Mouse (Mus musculus): ENCODE results near the gene Cers4. TPM values are rescaled to one million over a fixed set of nuclear protein-coding genes. Genes with fewer than 3 reads are reported as not detected.

Cers4 gene
- 10 to 100 TPM; 72.9 to 87.0 TPM for polyA plus RNA-seq (2017; shearing (Covaris generic))

DNA sequence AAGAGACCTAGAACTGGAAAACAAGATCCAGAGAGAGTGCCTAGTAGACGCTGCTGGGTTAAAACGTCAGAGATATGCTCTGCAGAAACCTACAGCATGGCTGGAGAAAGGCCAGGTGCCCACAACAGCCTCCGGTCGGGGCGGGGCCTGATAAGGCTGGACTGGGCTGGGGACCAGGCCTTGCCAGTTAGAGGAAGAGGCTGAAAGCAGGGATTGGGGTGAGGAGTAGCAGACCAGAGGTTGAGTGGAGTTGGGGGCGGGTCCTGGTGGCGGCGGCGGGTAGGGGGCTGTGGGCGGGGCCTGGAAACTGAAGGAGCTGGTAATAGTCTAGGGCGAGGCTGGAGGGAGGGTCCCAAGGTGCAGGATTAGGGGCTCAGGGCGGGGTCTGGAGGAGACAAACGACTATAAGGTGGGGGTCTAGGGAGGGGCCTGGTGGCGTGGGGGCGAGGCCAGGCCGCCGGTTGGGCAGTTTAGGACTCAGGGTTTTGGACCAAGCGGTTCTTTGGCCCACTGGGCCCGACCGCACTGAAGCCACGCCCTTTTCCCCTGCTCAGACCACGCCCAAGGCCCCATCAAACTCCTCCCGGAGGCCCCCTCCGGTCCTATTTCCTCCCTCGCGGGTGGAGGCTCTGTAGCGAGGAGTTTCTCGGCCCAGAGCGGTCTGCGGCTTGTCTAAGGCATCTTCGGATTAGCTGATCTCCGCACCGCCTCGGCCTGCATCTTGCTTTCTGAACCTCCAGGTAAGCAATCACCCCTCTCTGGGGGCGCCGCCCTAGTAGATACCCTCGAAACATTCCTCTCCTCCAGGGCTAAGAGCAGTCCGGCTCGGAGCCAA lies at the start of gene Cers4:
Gene Cers4, plus strand, starts transcription at position 176 of the 835 bp plus-strand sequence.
- peak; percentile 96 for ATAC-seq

DNA sequence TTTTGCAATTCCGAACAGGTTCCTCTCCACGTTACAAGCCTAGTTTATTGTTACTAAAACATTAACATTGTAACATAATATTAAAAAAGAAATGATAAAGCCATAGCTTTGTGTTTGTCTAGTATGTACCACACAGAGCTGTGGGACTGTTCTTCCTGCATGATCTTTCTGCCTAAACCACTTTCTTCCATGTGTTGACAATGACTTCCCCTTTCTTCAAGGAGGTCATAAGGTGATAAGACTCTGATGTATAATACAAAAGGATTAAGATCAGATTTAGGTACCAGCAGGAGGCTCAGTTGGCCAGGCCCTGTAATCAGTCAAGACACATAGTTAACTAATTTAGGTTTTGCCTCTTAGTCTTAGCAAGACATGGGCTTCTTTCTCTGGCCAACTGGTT lies 34.7 kb upstream of the Cers4 start:
- ATAC-seq = no peak

DNA sequence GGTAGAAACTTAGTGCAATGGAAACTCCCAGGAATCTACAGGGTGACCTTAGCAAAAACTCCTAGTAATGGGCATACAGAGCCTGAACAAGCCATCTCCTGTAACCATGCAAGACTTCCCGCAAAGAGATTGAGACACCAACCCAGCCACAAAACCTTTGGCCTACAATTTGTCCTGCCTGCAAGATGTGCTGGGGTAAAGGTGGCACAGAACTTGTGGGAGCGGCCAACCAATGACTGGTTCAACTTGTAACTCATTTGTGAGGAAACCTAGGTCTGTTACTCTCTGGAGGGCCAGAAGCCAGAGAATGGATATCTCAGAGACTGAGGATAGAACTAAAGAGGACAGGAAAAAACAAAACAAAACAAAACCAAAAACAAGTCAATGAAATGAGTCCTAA lies 29.8 kb upstream of the Cers4 start:
- ATAC-seq = no peak

DNA sequence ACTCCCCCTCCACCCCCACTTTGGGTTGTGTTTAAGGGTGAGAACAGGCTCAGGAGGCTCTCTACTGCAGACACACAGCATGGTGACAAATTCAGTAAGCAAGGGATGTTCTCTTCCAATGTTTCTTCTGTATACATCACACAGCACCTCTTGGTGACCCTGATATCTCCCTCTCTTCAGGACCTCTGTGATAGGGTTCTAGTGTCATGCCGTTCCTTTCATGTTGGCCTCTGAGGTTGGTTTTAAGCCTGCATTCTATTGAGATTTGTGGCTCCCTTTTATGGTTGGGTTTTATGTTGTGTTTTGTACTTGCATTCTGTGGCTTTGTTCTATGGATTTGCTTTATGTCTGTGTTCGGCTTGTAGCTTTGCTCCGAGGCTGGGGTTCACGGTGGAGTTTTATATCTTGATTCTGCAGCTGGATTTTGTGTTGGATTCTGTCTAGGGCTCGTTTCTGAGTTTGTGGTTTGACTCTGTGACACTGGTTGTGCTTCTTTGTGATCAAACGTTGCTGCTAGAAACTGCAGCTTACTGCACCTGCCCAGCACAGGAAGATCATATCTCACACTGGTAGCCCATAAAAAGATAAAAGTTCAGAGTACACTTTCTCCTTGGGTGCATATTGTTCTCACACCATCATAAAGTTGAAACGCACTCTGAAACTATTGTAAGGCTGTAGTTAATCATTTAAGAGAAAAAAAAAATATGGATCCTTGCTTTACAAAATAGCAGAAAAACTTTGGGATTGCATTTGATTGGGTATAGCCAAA lies 18.2 kb upstream of the Cers4 start:
- ATAC-seq = no peak

DNA sequence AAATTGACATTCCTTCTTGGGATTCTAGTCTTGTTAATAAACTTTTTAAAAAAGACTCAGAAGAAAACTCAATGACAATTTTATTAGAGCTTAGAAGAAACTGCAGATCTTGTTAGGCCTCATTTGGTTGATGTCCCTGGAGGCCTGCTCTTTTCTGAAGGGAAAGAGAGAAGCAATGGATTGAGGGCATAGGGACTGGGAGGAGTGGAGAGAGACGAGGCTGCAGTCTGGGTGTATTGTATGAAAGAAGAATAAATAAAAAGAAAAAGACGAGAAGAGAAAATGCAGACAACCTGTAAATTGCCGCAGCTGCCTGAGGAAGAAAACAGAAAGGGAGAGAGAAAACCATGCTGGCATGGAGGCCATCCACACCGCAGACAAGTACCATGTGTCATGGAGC lies 11.7 kb upstream of the Cers4 start:
- ATAC-seq = no peak

DNA sequence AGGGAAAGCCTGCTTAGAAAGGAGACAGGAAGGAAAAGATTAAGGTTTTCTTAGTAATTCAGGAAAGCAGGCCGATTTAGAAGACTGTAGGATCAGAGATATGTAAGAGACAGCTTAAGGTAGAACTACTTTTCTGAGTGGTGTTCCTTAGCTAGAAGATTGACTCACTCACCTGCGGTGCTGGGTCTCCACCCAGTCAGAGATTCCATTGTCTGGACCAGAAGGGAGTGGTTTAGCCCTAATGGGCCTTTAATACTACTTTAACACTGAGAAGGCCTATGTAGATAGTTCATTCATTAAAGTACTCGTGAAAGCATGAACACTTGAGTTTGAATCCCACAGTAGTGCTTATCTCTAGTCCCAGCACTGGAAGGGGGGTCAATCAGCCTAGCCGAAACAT lies 11.2 kb upstream of the Cers4 start:
- no peak for ATAC-seq

DNA sequence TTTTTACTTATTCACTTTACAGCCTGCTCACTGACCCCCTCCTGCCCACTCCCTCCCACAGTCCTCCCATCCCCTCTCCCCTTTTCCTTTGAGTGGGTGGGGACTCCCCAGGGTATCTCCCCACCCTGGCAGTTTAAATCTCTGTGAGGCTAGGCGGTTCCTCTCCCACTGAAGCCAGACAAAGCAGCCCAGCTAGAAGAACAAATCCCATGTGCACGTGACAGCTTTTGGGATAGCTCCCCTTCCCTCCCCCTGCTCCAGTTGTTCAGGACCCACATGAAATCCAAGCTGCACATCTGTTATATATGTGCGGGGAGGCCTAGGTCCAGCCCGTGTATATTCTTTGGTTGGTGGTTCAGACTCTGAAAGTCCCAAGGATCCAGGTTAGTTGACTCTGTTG lies 10.3 kb upstream of the Cers4 start:
- no peak for ATAC-seq

DNA sequence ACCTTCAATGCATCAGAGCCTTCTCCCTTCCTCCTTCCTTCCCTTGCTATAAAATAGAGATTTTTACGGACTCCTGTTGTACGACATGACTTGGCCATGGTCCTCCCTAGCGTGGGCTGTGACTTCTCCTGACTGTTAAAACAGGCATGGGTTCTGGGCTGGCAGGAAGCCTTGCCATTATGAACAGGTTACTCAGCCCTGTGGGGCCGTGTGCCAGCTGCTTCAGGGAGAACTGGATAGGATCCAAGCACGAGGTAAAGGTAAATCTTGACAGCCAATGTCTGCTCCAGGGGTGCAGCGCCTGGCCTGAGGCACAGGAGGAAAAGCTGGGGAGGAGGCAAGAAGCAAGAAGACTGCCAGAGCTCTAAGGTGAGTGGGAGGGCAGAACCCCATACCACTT lies 9.5 kb upstream of the Cers4 start:
- no peak for ATAC-seq

DNA sequence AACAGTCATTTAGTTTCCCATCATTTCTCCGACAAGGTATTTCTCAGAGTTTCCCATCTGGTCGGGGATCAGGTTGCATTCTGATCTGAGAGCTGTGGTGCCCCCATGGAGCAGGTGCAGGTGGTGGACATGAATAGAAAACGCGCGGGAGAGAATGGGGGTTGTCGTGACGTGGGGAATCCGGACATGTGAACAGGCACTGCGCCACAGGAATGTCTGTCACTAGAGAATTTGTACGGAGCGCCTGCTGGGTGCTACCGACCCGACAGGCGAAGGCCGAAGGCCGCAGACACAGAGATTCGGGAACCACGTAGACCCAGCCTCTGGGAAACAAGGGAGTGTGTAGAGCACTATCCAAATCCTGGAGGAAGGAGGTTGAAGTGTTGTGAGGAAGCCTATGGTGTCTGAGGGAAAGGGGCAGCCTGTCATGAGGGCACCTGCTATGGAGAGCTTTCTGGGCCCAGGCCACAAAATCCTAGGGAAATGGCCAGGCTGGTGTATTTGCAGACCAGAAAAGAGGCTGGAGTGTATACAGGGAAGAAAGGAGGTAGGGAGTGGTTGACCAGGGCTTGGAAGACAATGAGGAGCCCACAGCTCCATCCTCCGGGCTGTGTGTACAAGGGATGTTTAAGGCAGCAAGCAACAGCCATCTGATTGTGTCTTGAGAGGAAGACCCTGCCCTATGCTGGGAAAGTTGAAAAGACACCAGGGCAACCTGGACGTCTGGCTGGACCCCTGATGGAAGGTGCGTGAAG lies 1.0 kb downstream of the Cers4 start:
- peak; percentile 51 for ATAC-seq

DNA sequence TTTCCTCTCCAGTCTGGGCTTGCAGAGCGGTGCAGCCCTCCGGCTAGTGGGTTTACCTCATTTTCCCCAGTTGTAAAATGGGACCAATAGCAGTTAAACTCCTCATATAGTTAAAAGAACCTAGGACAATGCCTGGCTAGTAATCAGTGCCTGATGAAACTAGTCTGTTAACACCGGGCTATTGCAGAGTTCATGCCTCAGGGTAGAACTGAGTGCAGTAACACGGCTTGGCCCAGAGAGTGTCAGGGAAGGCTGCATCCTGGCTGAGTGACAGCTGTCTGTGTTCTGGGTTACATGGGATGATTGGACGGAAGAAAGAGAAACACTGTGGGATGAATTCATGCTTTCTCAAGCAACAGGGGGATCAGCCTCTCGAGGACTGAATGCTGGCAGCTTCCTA lies 3.1 kb downstream of the Cers4 start:
- ATAC-seq = no peak

DNA sequence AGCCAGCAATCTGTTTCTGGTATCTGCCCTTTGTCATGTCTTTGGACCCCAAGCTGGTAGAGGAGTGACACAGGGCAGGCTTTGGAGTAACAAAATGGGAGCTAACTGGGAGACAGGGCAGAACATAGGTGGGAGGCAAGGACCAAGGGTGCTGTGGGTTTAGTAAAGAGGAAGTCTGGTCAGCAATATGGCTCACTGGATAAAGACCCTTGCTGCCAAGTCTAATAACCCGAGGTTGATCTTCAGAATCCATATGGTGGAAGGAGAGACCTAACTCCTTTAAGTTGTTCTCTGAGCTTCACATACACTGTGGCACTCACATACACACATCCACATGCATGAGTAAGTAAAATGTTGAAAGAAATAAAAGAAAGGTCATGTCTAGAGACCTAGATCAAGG lies 4.8 kb downstream of the Cers4 start:
- ATAC-seq = no peak

DNA sequence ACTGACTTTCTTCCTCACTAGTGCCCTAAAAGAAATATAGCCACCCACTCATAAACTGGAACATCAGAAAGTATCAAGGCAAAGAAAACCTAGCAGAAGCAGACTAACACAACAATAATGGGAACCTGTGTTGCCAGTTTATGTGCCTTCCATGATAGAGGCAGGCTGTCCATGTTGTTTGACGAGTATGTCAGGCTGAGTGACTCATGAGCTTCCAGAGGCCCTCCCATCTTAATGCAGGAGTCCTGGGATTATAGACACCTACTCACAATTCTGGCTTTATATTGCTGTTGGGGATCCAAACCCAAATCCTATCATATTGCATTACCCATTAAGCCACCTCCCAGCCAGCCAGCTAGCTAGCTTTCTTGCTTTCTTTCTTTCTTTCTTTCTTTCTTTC lies 12.5 kb downstream of the Cers4 start:
- ATAC-seq = no peak

DNA sequence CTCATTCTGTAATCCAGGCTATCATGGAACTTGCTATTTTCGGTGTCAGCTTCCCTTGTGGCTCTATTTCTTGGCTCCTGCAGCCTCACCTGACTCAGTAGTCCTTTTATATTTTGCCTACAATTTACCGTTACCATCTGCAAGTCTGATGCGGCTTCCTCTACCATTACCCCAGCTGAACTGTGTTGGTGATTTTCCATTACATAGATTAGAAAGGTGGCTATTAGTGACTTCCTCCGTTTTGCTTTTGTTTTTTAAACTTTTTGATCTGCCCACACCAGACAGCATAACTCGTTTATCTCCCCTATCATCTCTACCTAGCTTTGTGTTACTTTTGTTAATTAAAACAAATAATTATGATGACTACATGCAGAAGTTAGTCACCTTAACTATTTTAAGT lies 14.7 kb downstream of the Cers4 start:
- ATAC-seq = peak; percentile 96

DNA sequence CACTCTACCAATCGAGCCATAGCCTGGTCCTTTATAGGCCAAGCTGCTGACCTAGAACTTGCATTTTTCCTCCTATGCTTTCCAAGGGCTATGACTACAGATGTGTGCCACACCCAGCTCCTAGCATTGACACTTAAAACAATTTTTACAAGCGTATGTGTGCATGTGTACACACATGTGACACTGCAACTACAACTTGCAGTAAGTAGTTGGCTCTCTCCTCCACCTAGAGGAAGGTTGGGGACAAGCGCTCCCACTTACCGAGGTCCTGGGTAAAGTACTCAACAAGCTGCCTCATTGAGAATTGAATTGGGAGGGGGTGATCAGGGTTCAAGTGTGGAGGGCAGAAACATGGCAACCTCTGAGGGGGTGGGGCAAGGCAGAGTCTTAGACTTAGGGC lies 18.0 kb downstream of the Cers4 start:
- no peak for ATAC-seq

DNA sequence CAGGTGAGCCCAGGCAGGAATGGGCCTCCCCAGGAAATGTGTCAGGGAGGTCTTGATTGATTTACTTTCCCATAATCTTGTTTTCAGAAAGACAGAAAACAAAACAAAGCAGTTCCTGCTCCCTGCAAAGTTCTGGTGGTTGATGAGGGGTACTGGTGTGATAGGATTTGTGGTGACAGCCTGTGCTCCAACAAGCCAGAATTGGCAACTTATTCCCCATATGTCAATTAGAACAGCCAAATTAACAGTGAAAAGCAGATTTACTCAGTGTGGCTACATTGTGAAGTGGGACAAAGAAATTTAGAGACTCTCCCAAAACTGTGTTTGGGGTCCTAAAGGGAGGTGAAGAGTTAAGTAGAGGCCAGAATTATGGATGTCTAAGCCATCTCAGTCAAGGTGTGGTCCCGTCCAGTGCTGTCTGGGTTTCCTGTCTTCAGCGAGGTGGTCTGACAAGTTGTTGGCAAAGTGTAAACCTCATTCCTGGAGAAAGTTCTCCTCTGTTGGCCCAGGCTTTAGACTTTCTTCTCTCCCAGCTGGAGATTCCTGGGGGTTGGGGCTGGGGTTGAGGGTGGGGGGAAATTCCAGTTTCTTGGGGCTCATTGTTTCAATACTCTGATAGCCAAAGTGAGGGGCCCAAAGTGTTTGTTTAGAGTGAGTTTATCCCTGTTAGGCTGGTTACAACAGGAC lies 18.7 kb downstream of the Cers4 start:
- no peak for ATAC-seq

DNA sequence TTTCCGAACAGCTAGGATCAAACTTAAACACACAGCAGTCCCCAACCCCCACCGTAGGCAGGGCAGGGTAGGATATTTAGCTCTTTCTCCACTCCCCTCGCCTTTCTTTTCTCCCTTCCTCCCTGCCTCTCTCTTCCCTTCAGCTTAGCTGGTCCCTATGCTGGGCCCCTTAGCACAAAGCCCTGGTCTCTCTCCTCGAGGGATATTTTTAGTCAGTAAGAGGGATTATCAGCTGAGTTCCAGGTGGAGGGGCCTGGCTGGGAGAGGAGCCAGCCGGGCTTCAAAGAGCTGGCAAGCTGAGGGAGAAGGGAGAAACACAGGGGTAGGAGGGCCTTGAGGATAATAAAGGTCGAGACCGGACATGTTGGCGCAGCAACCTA lies 19.3 kb downstream of the Cers4 start:
- no peak for ATAC-seq

DNA sequence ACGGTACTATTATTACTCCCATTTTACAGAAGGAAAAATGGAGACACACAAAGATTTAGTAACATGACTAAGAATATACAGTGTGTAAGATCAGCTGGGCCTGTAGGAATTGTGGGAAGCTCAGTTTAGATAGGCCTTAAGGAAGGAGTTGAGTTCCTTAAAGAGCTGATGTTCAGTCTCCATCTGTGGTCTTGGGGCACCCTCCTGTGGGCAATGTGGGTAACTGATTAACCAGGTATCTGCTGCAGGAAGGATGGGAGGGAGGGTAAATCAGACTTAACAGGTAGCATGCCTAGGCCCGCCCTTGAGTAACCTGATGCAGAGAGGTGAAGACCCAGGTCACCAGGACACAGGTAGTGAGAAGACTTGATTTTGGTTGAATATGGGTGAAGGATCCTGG lies 23.3 kb downstream of the Cers4 start:
- peak; percentile 83 for ATAC-seq

DNA sequence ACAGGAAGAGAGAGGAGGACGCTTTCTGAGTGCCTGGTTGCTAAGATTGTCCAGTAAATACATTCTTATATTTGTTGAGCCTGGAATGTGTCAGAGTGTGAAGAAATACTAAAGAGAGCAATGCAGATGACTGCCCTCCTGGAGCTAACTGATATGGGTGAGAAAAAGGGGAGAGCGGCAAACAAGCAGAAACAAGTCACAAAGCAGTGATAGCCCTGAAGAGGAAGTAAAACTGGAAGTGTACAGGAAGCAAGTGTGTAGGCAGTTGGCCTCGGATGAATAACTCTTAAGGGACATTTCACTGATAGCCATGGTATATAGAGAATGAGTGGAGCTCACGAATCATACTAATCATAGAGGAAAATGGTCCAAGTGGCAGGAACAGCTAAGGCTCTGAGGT lies 28.6 kb downstream of the Cers4 start:
- ATAC-seq = no peak

DNA sequence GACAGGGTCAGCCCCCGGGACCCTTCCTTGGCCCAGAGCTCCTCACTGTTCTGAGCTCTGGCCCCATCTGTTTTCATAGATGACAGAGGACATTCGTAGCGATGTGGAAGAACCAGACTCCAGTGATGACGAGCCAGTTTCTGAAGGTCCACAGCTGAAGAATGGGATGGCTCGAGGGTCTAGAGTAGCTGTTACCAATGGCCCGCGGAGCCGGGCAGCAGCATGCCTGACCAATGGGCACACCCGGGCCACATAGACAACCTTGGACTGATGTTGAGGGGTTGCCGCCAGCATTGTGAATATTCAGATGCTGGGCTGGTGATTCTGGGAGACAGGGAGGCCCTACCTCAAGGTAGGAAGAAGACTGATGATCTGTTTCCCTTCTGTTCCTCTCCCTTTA lies 30.7 kb downstream of the Cers4 start:
- no peak for ATAC-seq
